Mouse (Mus musculus): Measurements from ENCODE around the gene Rnase4. TPM values are rescaled to one million over a fixed set of nuclear protein-coding genes. Genes with fewer than 3 reads are reported as not detected.

Gene Rnase4
- polyA plus RNA-seq, 2 experiments, result 12.8 to 20.2 TPM

DNA sequence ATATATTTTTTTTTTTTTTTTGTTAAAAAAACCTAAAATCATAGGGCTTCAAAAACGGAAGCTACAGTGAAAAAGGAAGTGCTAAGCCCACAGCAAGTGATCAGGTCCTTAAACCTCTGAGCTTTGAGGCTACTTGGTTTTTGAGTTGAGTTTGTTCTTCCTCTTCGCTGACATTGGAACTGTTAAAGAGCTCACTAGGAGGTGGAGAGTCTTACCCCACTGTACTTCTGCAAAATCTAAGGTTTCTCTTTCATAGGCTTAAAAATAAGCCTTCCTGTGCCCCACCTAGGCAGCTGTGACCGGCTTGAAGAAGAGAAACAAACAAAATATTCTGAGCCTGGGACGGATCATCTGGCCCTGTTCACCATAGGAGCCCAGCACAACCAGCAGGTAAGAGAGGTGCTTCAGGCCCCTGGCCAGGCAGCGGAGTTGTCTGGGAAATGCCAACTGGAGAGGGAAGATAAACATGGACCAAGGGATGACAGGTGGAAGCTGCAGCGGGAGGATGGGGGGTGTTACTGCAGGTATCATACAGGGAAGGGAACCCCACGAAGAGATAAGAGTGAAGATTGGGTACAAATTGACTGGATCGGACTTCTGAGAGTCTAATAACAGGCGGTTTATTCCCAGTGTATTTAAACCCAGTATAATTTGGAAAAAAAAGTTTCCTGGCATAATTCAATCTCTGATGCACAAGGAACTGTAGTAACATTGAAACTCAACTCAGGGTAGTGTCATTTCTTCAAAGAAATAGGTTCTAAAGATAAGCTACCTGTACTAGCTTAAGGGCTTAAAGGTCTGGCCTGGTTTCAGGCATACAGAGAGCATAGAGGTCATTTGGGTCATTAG lies 38.1 kb downstream of the Rnase4 start:
- 17% methylated on average over 9 of the region's 9 CpGs for WGBS (ENCODE audit: insufficient replicate concordance)
- Histone ChIP-seq H3K4me1 (replicated peaks; ENCODE audit: control insufficient read depth in 2 of 2, insufficient read depth in 2 of 2, low read length in 1 of 2) (peaks cover 60 to 70% of the 10 kb centered on the region in 2 experiments), H3K4me3 (ENCODE audit: insufficient read depth in 1 of 2, low read depth in 2 of 2, low read length in 2 of 2) (peak overlapping the region; percentile 42 to 53), H3K9ac (replicated peaks) (peak overlapping the region; percentile 85), H3K27me3 (ENCODE audit: control insufficient read depth, insufficient read depth, low read length) (no peaks in the 10 kb centered on the region), H3K27ac (peak overlapping the region; percentile 99), H3K36me3 (replicated peaks; ENCODE audit: control insufficient read depth, insufficient read depth, low read depth) (no peaks in the 10 kb centered on the region), H3K4me2 (ENCODE audit: low read depth) (peak overlapping the region; percentile 90), H3K9me3 (ENCODE audit: control insufficient read depth, low read length) (no peaks in the 10 kb centered on the region)
- ATAC-seq (ENCODE audit: insufficient read depth) (peak; percentile 12; the same call in 1 of the 2 replicates), DNase-seq (ENCODE audit: low read depth in 3 of 3, low spot score in 3 of 3) (no peak)
- TF ChIP-seq EP300 (IDR thresholded peaks at IDR 0.05; ENCODE audit: low read depth), result peak; percentile 11; the same call in 1 of the 2 replicates
- no peak for TF ChIP-seq CTCF (IDR thresholded peaks at IDR 0.05; ENCODE audit: low read depth)

DNA sequence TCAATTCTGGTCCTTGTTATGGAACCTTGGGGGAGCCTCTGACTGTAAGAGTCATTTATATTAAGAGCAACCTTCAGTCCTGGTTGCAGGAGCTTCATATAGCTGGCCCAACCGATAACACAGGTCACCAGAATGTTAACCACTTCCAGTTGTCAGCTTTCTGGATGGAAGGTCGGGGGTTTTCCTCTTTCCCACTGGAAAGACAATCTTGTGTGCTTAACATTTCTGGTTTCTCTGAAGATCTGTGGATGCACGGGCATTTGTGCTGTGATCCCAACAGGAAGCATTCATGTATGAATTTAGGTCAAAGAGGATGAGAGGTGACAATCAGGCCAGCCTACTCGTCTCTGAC lies 38.7 kb downstream of the Rnase4 start:
- Histone ChIP-seq H3K4me2 (ENCODE audit: low read depth) (peak overlapping the region; percentile 90), H3K36me3 (replicated peaks; ENCODE audit: control insufficient read depth, insufficient read depth, low read depth) (no peaks in the 10 kb centered on the region), H3K9ac (replicated peaks) (peak overlapping the region; percentile 85), H3K27me3 (ENCODE audit: control insufficient read depth, insufficient read depth, low read length) (no peaks in the 10 kb centered on the region), H3K9me3 (ENCODE audit: control insufficient read depth, low read length) (no peaks in the 10 kb centered on the region), H3K4me3 (ENCODE audit: insufficient read depth in 1 of 2, low read depth in 2 of 2, low read length in 2 of 2) (peak overlapping the region in 1 of 2 experiments; percentile 53; a peak in 2 of 4 replicates), H3K4me1 (replicated peaks; ENCODE audit: control insufficient read depth in 2 of 2, insufficient read depth in 2 of 2, low read length in 1 of 2) (peaks cover 60 to 70% of the 10 kb centered on the region in 2 experiments), H3K27ac (peak overlapping the region; percentile 99)
- no peak for ATAC-seq (ENCODE audit: insufficient read depth)
- no peak for DNase-seq (ENCODE audit: low read depth in 3 of 3, low spot score in 3 of 3)
- no peak for TF ChIP-seq EP300 (IDR thresholded peaks at IDR 0.05; ENCODE audit: low read depth)
- no peak for TF ChIP-seq CTCF (IDR thresholded peaks at IDR 0.05; ENCODE audit: low read depth)
- 7% methylated on average over 4 of the region's 4 CpGs for WGBS (ENCODE audit: insufficient replicate concordance)

DNA sequence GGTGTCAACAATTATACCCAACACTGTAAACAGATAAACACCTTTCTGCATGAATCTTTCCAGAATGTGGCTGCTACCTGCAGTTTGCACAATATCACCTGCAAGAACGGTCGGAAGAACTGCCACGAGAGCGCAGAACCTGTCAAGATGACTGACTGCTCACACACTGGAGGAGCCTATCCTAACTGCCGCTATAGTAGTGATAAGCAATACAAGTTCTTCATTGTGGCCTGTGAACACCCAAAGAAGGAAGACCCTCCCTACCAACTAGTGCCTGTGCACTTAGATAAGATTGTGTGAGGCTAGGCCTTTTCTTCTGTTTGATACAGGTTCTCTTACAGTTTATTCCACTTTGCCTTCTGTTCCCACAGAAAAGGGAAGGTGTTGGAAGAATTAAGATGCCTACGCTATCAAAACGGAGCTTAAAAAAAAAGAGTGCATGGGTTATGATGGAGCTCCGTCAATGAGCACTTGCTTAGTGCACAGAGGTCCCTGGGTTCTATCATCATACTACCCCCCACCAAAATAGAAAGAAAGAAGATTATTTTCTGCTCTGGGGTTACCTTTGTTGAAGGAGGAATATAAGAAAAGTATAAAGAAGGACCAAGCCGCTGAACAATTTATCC lies 39.6 kb downstream of the Rnase4 start:
- ATAC-seq (ENCODE audit: insufficient read depth), result peak; percentile 80
- H3K27me3 ChIP-seq (ENCODE audit: control insufficient read depth, insufficient read depth, low read length), result no peaks in the 10 kb centered on the region
- peak overlapping the region; percentile 53 to 59 for H3K4me3 ChIP-seq (ENCODE audit: insufficient read depth in 1 of 2, low read depth in 2 of 2, low read length in 2 of 2)
- H3K9me3 ChIP-seq (ENCODE audit: control insufficient read depth, low read length), result no peaks in the 10 kb centered on the region
- H3K4me1 ChIP-seq (replicated peaks; ENCODE audit: control insufficient read depth in 2 of 2, insufficient read depth in 2 of 2, low read length in 1 of 2), result peaks cover 60 to 65% of the 10 kb centered on the region in 2 experiments
- peak overlapping the region; percentile 85 for H3K9ac ChIP-seq (replicated peaks)
- TF ChIP-seq CTCF (IDR thresholded peaks at IDR 0.05; ENCODE audit: low read depth) (no peak), EP300 (IDR thresholded peaks at IDR 0.05; ENCODE audit: low read depth) (peak; percentile 96)
- peak overlapping the region; percentile 90 for H3K4me2 ChIP-seq (ENCODE audit: low read depth)
- H3K36me3 ChIP-seq (replicated peaks; ENCODE audit: control insufficient read depth, insufficient read depth, low read depth), result no peaks in the 10 kb centered on the region
- DNase-seq (ENCODE audit: low read depth in 3 of 3, low spot score in 3 of 3), result peak; percentile 73 to 83 (median 80)
- 16% methylated on average over 9 of the region's 9 CpGs for WGBS (ENCODE audit: insufficient replicate concordance)
- peak overlapping the region; percentile 99 for H3K27ac ChIP-seq

DNA sequence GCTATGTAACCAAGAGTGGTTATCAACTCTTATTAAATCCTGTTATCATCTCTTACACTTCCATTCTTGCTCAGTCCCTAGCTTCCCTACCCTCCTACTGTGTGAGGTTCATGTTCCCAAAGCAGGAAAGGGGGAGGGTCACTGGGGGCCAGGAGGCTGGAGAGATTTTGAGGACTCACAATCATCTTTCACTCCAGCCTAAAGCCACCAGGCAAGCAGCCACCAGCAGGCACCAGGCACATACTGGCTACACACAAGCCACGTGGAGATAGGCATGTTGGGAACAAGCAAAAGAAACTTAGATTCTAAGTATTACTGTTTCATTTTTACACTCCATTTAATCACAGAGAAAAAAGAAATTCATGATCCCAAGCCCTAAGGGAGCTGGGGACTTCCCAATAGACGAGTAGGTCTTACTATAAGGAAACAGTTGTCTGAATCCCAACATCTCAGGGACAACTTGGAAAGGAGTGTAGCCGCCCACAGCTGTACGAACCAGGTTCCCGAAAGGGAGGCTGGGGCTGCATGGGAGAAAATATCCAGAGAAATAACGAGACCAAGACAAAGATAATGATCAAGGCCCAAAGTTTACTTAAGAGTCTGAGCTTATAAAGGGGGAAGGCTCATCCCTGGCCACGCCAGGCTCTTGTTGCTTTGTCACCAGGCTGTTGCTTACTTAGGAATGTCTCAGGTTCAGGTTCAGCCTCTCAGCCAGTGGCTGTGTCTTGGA lies 40.4 kb downstream of the Rnase4 start:
- Histone ChIP-seq H3K4me2 (ENCODE audit: low read depth) (peak overlapping the region; percentile 90), H3K4me1 (replicated peaks; ENCODE audit: control insufficient read depth in 2 of 2, insufficient read depth in 2 of 2, low read length in 1 of 2) (peaks cover 60 to 63% of the 10 kb centered on the region in 2 experiments), H3K9ac (replicated peaks) (peak overlapping the region; percentile 85), H3K9me3 (ENCODE audit: control insufficient read depth, low read length) (no peaks in the 10 kb centered on the region), H3K27ac (peak overlapping the region; percentile 99), H3K27me3 (ENCODE audit: control insufficient read depth, insufficient read depth, low read length) (no peaks in the 10 kb centered on the region), H3K36me3 (replicated peaks; ENCODE audit: control insufficient read depth, insufficient read depth, low read depth) (no peaks in the 10 kb centered on the region), H3K4me3 (ENCODE audit: insufficient read depth in 1 of 2, low read depth in 2 of 2, low read length in 2 of 2) (no peak overlapping the region)
- no peak for ATAC-seq (ENCODE audit: insufficient read depth)
- WGBS (ENCODE audit: insufficient replicate concordance), result 45% methylated on average over 7 of the region's 7 CpGs
- DNase-seq (ENCODE audit: low read depth in 3 of 3, low spot score in 3 of 3), result no peak
- no peak for TF ChIP-seq EP300 (IDR thresholded peaks at IDR 0.05; ENCODE audit: low read depth)
- TF ChIP-seq CTCF (IDR thresholded peaks at IDR 0.05; ENCODE audit: low read depth), result no peak

Data from liver, embryonic 14.5 days (tissue).